Mouse (Mus musculus): Measurements from ENCODE around the gene Tubg1. TPM values are rescaled to one million over a fixed set of nuclear protein-coding genes. Genes with fewer than 3 reads are reported as not detected.

The Tubg1 gene
- polyA plus RNA-seq, 1 experiment from 2014 or later = 84.9 TPM

GRCm38 (mm10) chr11:101169301-101170107, 49.8 kb downstream of the Tubg1 start:
- H3K4me3 ChIP-seq (ENCODE audit: low read depth, low read length) = peak overlapping the region; percentile 73
- DNase-seq (ENCODE audit: low spot score) = no peak
- H3K4me2 ChIP-seq (ENCODE audit: low read length) = peak overlapping the region; percentile 85
- H3K27me3 ChIP-seq (replicated peaks; ENCODE audit: control insufficient read depth, insufficient read depth, low read length) = peaks cover 69% of the 10 kb centered on the region
- ATAC-seq = no peak
- H3K9ac ChIP-seq (ENCODE audit: low read length) = peak overlapping the region; percentile 73
- no peaks in the 10 kb centered on the region for H3K9me3 ChIP-seq (replicated peaks; ENCODE audit: control insufficient read depth, low read length)
- 12% methylated on average over 17 of the region's 17 CpGs for WGBS
- H3K36me3 ChIP-seq (ENCODE audit: control insufficient read depth, insufficient read depth, low read length) = peaks cover 16% of the 10 kb centered on the region
- peaks cover 33% of the 10 kb centered on the region for H3K4me1 ChIP-seq (ENCODE audit: control insufficient read depth, insufficient read depth, low read length)
- H3K27ac ChIP-seq (ENCODE audit: low read depth, low read length) = no peak overlapping the region

- peaks cover 70% of the 10 kb centered on the region for H3K27me3 ChIP-seq (replicated peaks; ENCODE audit: control insufficient read depth, insufficient read depth, low read length)
- H3K4me1 ChIP-seq (ENCODE audit: control insufficient read depth, insufficient read depth, low read length) = peaks cover 34% of the 10 kb centered on the region
- under 1% methylated on average over 32 of the region's 35 CpGs for WGBS
These were observed 50.6 kb downstream of the Tubg1 start, which contains the start of gene Cntnap1 for GRCm38 (mm10) chr11:101170354-101170810. Gene Cntnap1, plus strand, starts transcription at chr11:101170523.

GRCm38 (mm10) chr11:101170811-101171610, 51.3 kb downstream of the Tubg1 start, which contains the start of gene Plekhh3:
Gene Plekhh3, minus strand, starts transcription at chr11:101171351.
- DNase-seq (ENCODE audit: low spot score) = peak; percentile 99
- under 1% methylated on average over 39 of the region's 50 CpGs for WGBS
- peaks cover 64% of the 10 kb centered on the region for H3K27me3 ChIP-seq (replicated peaks; ENCODE audit: control insufficient read depth, insufficient read depth, low read length)
- H3K4me1 ChIP-seq (ENCODE audit: control insufficient read depth, insufficient read depth, low read length) = peaks cover 34% of the 10 kb centered on the region
- H3K36me3 ChIP-seq (ENCODE audit: control insufficient read depth, insufficient read depth, low read length) = peaks cover 15% of the 10 kb centered on the region
- H3K4me2 ChIP-seq (ENCODE audit: low read length) = peak within 1 kb of the TSS; percentile 85
- peak within 1 kb of the TSS; percentile 55 for H3K27ac ChIP-seq (ENCODE audit: low read depth, low read length)
- H3K9me3 ChIP-seq (replicated peaks; ENCODE audit: control insufficient read depth, low read length) = no peaks in the 10 kb centered on the region
- peak within 1 kb of the TSS; percentile 73 for H3K9ac ChIP-seq (ENCODE audit: low read length)
- peak; percentile 97 for ATAC-seq
- peak within 1 kb of the TSS; percentile 73 for H3K4me3 ChIP-seq (ENCODE audit: low read depth, low read length)

More at GRCm38 (mm10) chr11:101170354-101170810, 50.6 kb downstream of the Tubg1 start, which contains the start of gene Cntnap1:
- no peak for ATAC-seq
- Histone ChIP-seq H3K36me3 (ENCODE audit: control insufficient read depth, insufficient read depth, low read length) (peaks cover 16% of the 10 kb centered on the region), H3K4me3 (ENCODE audit: low read depth, low read length) (peak within 1 kb of the TSS; percentile 73), H3K27ac (ENCODE audit: low read depth, low read length) (peak within 1 kb of the TSS; percentile 52; the same call in 1 of the 2 replicates), H3K4me2 (ENCODE audit: low read length) (peak within 1 kb of the TSS; percentile 85), H3K9me3 (replicated peaks; ENCODE audit: control insufficient read depth, low read length) (no peaks in the 10 kb centered on the region), H3K9ac (ENCODE audit: low read length) (peak within 1 kb of the TSS; percentile 73)
- peak; percentile 23 for DNase-seq (ENCODE audit: low spot score)

GRCm38 (mm10) chr11:101171721-101172433, 52.1 kb downstream of the Tubg1 start:
- under 1% methylated on average over 31 of the region's 31 CpGs for WGBS
- Histone ChIP-seq H3K4me3 (ENCODE audit: low read depth, low read length) (peak overlapping the region; percentile 73), H3K9me3 (replicated peaks; ENCODE audit: control insufficient read depth, low read length) (no peaks in the 10 kb centered on the region), H3K27me3 (replicated peaks; ENCODE audit: control insufficient read depth, insufficient read depth, low read length) (peaks cover 62% of the 10 kb centered on the region), H3K36me3 (ENCODE audit: control insufficient read depth, insufficient read depth, low read length) (peaks cover 10% of the 10 kb centered on the region), H3K27ac (ENCODE audit: low read depth, low read length) (peak overlapping the region; percentile 55), H3K9ac (ENCODE audit: low read length) (peak overlapping the region; percentile 32; the same call in 1 of the 2 replicates), H3K4me1 (ENCODE audit: control insufficient read depth, insufficient read depth, low read length) (peaks cover 34% of the 10 kb centered on the region), H3K4me2 (ENCODE audit: low read length) (peak overlapping the region; percentile 79)
- ATAC-seq (peak; percentile 65), DNase-seq (ENCODE audit: low spot score) (peak; percentile 92)

- Histone ChIP-seq H3K27me3 (replicated peaks; ENCODE audit: control insufficient read depth, insufficient read depth, low read length) (peaks cover 62% of the 10 kb centered on the region), H3K9ac (ENCODE audit: low read length) (peak overlapping the region; percentile 32; the same call in 1 of the 2 replicates), H3K4me3 (ENCODE audit: low read depth, low read length) (peak overlapping the region; percentile 73), H3K9me3 (replicated peaks; ENCODE audit: control insufficient read depth, low read length) (no peaks in the 10 kb centered on the region), H3K36me3 (ENCODE audit: control insufficient read depth, insufficient read depth, low read length) (peaks cover 5% of the 10 kb centered on the region; the same call in 1 of the 2 replicates), H3K4me2 (ENCODE audit: low read length) (peak overlapping the region; percentile 79), H3K27ac (ENCODE audit: low read depth, low read length) (peak overlapping the region; percentile 55), H3K4me1 (ENCODE audit: control insufficient read depth, insufficient read depth, low read length) (peaks cover 36% of the 10 kb centered on the region)
- 18% methylated on average over 5 of the region's 5 CpGs for WGBS
- DNase-seq (ENCODE audit: low spot score) (no peak), ATAC-seq (no peak)
These were observed 52.7 kb downstream of the Tubg1 start for GRCm38 (mm10) chr11:101172434-101172815.

- peaks cover 62% of the 10 kb centered on the region for H3K27me3 ChIP-seq (replicated peaks; ENCODE audit: control insufficient read depth, insufficient read depth, low read length)
- WGBS = 8% methylated on average over 11 of the region's 11 CpGs
These were observed 53.4 kb downstream of the Tubg1 start for GRCm38 (mm10) chr11:101173112-101173511.

GRCm38 (mm10) chr11:101173631-101174388, 54.1 kb downstream of the Tubg1 start:
- Histone ChIP-seq H3K4me3 (ENCODE audit: low read depth, low read length) (peak overlapping the region; percentile 28), H3K9ac (ENCODE audit: low read length) (peak overlapping the region; percentile 56), H3K36me3 (ENCODE audit: control insufficient read depth, insufficient read depth, low read length) (no peaks in the 10 kb centered on the region), H3K9me3 (replicated peaks; ENCODE audit: control insufficient read depth, low read length) (no peaks in the 10 kb centered on the region), H3K27ac (ENCODE audit: low read depth, low read length) (peak overlapping the region; percentile 27; the same call in 1 of the 2 replicates), H3K4me1 (ENCODE audit: control insufficient read depth, insufficient read depth, low read length) (peaks cover 36% of the 10 kb centered on the region), H3K4me2 (ENCODE audit: low read length) (peak overlapping the region; percentile 63), H3K27me3 (replicated peaks; ENCODE audit: control insufficient read depth, insufficient read depth, low read length) (peaks cover 62% of the 10 kb centered on the region)
- WGBS = 1% methylated on average over 61 of the region's 61 CpGs
- ATAC-seq (peak; percentile 56), DNase-seq (ENCODE audit: low spot score) (peak; percentile 86)

More at GRCm38 (mm10) chr11:101173112-101173511, 53.4 kb downstream of the Tubg1 start:
- no peak for DNase-seq (ENCODE audit: low spot score)
- Histone ChIP-seq H3K4me3 (ENCODE audit: low read depth, low read length) (peak overlapping the region; percentile 28; the same call in 1 of the 2 replicates), H3K9me3 (replicated peaks; ENCODE audit: control insufficient read depth, low read length) (no peaks in the 10 kb centered on the region), H3K27ac (ENCODE audit: low read depth, low read length) (no peak overlapping the region), H3K9ac (ENCODE audit: low read length) (no peak overlapping the region; the same call in 1 of the 2 replicates), H3K4me1 (ENCODE audit: control insufficient read depth, insufficient read depth, low read length) (peaks cover 36% of the 10 kb centered on the region), H3K4me2 (ENCODE audit: low read length) (peak overlapping the region; percentile 63), H3K36me3 (ENCODE audit: control insufficient read depth, insufficient read depth, low read length) (no peaks in the 10 kb centered on the region)
- no peak for ATAC-seq
